Mouse (Mus musculus): Measurements from ENCODE around the gene Gm10226. TPM values are rescaled to one million over a fixed set of nuclear protein-coding genes. Genes with fewer than 3 reads are reported as not detected.
A peak's percentile ranks its signal among the peaks of the same experiment; 100 is the strongest.
"Not testable (repeated sequence)": the region's sequence is repeated elsewhere in the genome, so short reads cannot be mapped to it uniquely, and the experiment has no call there.

The Gm10226 gene
- total RNA-seq, 1 experiment: not detected

DNA sequence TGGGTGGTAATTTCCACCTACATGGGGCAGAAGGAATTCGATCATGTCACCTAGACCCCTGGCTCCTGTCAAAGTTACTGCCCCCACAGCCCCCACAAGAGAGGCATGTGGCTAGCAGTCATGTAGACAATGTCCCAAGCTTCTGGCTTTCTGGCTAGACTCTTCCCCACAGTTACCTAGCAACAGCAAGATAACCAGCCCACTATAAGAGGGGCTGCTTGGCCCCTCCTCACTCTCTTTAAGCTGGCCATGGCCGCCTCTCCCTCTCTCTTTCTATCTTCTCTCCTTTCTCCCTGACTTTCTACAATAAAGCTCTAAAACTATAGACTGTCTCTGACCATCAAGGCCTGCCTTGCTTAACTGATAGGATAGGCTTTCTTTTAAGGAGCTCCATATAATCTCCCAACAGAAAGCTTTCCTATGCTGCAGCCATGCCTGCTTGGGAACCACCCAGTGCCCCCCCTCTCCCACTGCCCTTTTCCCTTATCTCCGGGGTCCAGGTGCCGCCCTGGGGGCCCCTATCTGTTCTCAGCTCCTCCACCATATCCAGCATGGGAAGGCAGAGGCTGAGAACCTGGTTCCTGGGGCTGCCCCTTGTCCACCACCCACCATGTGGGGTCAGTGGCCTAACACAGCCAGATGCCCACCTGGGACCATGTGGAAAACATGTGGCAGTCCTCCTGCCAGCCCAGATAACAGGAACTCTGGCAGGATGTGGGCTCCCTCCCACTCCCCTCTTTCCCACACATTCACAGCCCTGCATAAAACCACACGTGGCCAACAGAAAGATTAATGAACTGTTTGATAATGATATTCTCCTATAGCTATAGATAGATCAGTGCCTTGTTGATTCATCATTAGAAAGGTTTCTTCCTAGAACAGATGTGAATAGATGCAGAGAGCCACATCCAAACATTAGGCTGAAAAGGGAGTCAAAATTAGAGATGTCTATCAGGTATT is 10.9 kb downstream of the Gm10226 start:
- TF ChIP-seq MAFK (IDR thresholded peaks at IDR 0.05; ENCODE audit: insufficient read depth, low read depth, low read length) (no peak), CHD2 (IDR thresholded peaks at IDR 0.05; ENCODE audit: low read depth, low read length) (no peak), HCFC1 (IDR thresholded peaks at IDR 0.05; ENCODE audit: borderline replicate concordance, insufficient read depth, low read length) (no peak), ZNF384 (IDR thresholded peaks at IDR 0.05; ENCODE audit: low read depth, low read length) (no peak), ZC3H11A (IDR thresholded peaks at IDR 0.05; ENCODE audit: borderline replicate concordance, low read depth, low read length) (no peak)
- Histone ChIP-seq H3K9me3 (ENCODE audit: control insufficient read depth, insufficient read depth, low read depth, low read length) (no peaks in the 10 kb centered on the region), H3K36me3 (ENCODE audit: control insufficient read depth, insufficient read depth, low read length, poor library complexity, severe bottlenecking) (no peaks in the 10 kb centered on the region), H3K9ac (ENCODE audit: insufficient read depth, low read depth, low read length, poor library complexity, severe bottlenecking) (no peak overlapping the region), H3K27ac (ENCODE audit: insufficient read depth, low read depth, low read length, poor library complexity, severe bottlenecking) (no peak overlapping the region), H3K4me1 (ENCODE audit: control insufficient read depth in 2 of 2, insufficient read depth in 2 of 2, low read length in 2 of 2, poor library complexity in 1 of 2) (no peaks in the 10 kb centered on the region), H3K4me3 (ENCODE audit: insufficient read depth in 1 of 2, low read depth in 1 of 2, low read length in 2 of 2, poor library complexity in 1 of 2, severe bottlenecking in 1 of 2) (no peak overlapping the region)
- DNase-seq (ENCODE audit: low read depth, low spot score): no peak
- in situ Hi-C loops (cut with MboI; ENCODE audit: low sequenced_read_pairs in 2 of 2, unreplicated experiment in 2 of 2): no loop called here

DNA sequence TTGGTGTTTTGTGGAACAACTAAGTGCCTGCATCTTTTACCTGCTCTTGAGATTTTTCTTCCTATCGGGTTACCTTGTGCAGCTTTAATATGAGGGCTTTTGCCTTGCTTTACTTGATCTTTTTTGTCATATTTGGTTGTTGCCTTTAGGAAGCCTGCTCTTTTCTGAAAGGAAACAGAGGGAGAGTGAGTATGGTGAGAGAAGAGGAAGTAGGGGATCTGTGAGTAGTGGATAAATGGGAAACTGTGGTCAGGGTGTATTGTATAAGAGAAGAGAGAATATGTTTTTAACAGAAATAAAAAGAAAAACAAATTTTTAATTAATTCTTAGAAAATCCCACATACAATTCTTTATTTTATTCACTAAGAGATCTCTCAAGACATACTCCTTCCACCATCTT is 11.8 kb downstream of the Gm10226 start:
- H3K9me3 ChIP-seq (ENCODE audit: control insufficient read depth, insufficient read depth, low read depth, low read length): no peaks in the 10 kb centered on the region
- no peak overlapping the region for H3K9ac ChIP-seq (ENCODE audit: insufficient read depth, low read depth, low read length, poor library complexity, severe bottlenecking)
- H3K36me3 ChIP-seq (ENCODE audit: control insufficient read depth, insufficient read depth, low read length, poor library complexity, severe bottlenecking): no peaks in the 10 kb centered on the region
- no peak overlapping the region for H3K27ac ChIP-seq (ENCODE audit: insufficient read depth, low read depth, low read length, poor library complexity, severe bottlenecking)
- in situ Hi-C loops (cut with MboI; ENCODE audit: low sequenced_read_pairs in 2 of 2, unreplicated experiment in 2 of 2): no loop called here
- DNase-seq (ENCODE audit: low read depth, low spot score): no peak
- no peak overlapping the region for H3K4me3 ChIP-seq (ENCODE audit: insufficient read depth in 1 of 2, low read depth in 1 of 2, low read length in 2 of 2, poor library complexity in 1 of 2, severe bottlenecking in 1 of 2)
- no peak for TF ChIP-seq CHD2 (IDR thresholded peaks at IDR 0.05; ENCODE audit: low read depth, low read length)
- TF ChIP-seq ZNF384 (IDR thresholded peaks at IDR 0.05; ENCODE audit: low read depth, low read length): no peak
- TF ChIP-seq HCFC1 (IDR thresholded peaks at IDR 0.05; ENCODE audit: borderline replicate concordance, insufficient read depth, low read length): no peak
- no peak for TF ChIP-seq ZC3H11A (IDR thresholded peaks at IDR 0.05; ENCODE audit: borderline replicate concordance, low read depth, low read length)
- H3K4me1 ChIP-seq (ENCODE audit: control insufficient read depth in 2 of 2, insufficient read depth in 2 of 2, low read length in 2 of 2, poor library complexity in 1 of 2): no peaks in the 10 kb centered on the region

DNA sequence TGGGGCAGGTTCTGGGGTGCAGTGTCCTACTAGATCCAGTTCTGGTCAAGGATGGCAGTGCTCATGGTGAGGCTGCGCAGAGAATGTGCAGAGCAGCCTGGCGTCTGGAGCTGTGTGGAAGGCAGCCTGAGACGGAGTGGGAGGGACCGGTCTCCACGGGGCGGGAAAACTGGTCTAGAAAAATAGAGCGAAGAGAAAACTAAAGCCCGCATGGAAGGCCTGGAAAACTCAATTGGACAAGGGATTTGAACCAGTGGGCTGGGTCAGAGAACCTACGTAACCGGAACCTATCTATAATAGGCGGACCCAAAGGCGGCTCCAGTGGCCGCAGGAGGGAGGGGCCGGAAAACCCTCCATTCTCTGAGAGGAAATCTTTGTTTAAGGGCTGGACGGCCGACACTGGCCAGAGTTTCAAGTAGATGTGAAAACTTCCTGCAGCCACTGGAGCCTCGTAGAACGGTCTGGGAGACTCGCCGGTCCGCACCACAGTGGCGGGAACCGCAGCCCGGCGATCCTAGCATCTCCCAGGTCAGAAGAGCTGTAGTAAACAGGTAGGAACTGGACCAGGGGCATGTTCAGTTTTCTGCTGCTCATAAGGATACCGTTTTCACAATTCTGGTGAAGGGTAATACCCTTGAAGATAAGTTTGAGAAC is 15.8 kb downstream of the Gm10226 start, which contains the start of gene Zfp760:
Zfp760 (plus strand) TSS at position 399 of the 654 bp plus-strand sequence.
- H3K9ac ChIP-seq (ENCODE audit: insufficient read depth, low read depth, low read length, poor library complexity, severe bottlenecking): peak within 1 kb of the TSS; percentile 83
- peak within 1 kb of the TSS; percentile 58 for H3K27ac ChIP-seq (ENCODE audit: insufficient read depth, low read depth, low read length, poor library complexity, severe bottlenecking)
- TF ChIP-seq CHD2 (IDR thresholded peaks at IDR 0.05; ENCODE audit: low read depth, low read length) (no peak), MAFK (IDR thresholded peaks at IDR 0.05; ENCODE audit: insufficient read depth, low read depth, low read length) (no peak), ZC3H11A (IDR thresholded peaks at IDR 0.05; ENCODE audit: borderline replicate concordance, low read depth, low read length) (no peak), ZNF384 (IDR thresholded peaks at IDR 0.05; ENCODE audit: low read depth, low read length) (no peak), HCFC1 (IDR thresholded peaks at IDR 0.05; ENCODE audit: borderline replicate concordance, insufficient read depth, low read length) (no peak)
- peak; percentile 92 for DNase-seq (ENCODE audit: low read depth, low spot score)
- H3K9me3 ChIP-seq (ENCODE audit: control insufficient read depth, insufficient read depth, low read depth, low read length): no peaks in the 10 kb centered on the region
- in situ Hi-C loops (cut with MboI; ENCODE audit: low sequenced_read_pairs in 2 of 2, unreplicated experiment in 2 of 2): no loop called here
- peak within 1 kb of the TSS; percentile 70 to 97 for H3K4me3 ChIP-seq (ENCODE audit: insufficient read depth in 1 of 2, low read depth in 1 of 2, low read length in 2 of 2, poor library complexity in 1 of 2, severe bottlenecking in 1 of 2)
- no peaks in the 10 kb centered on the region for H3K4me1 ChIP-seq (ENCODE audit: control insufficient read depth in 2 of 2, insufficient read depth in 2 of 2, low read length in 2 of 2, poor library complexity in 1 of 2)
- no peaks in the 10 kb centered on the region for H3K36me3 ChIP-seq (ENCODE audit: control insufficient read depth, insufficient read depth, low read length, poor library complexity, severe bottlenecking)

DNA sequence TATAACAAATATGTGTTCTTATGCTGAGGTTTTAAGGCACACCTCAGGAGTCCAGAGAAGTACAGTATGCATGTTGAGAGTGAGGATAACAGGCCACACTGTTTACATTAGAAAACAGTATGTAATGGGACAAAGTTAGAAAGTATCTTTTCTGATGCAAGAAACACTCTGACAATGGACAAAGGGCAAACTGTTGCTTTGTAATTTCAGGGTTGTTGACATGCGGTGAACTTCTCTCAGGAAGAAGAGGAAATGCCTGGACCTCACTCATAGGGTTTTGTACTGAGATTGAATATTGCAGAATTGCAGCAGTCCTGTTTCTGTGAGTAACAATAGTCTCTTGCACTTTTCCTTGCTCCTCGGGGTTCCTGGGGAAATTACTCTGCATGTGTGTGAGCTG is 16.7 kb downstream of the Gm10226 start:
- in situ Hi-C loops (cut with MboI; ENCODE audit: low sequenced_read_pairs in 2 of 2, unreplicated experiment in 2 of 2): no loop called here
- Histone ChIP-seq H3K27ac (ENCODE audit: insufficient read depth, low read depth, low read length, poor library complexity, severe bottlenecking) (no peak overlapping the region), H3K4me3 (ENCODE audit: insufficient read depth in 1 of 2, low read depth in 1 of 2, low read length in 2 of 2, poor library complexity in 1 of 2, severe bottlenecking in 1 of 2) (peak overlapping the region; percentile 23 to 97; a peak in 3 of 4 replicates), H3K9me3 (ENCODE audit: control insufficient read depth, insufficient read depth, low read depth, low read length) (no peaks in the 10 kb centered on the region), H3K36me3 (ENCODE audit: control insufficient read depth, insufficient read depth, low read length, poor library complexity, severe bottlenecking) (no peaks in the 10 kb centered on the region), H3K4me1 (ENCODE audit: control insufficient read depth in 2 of 2, insufficient read depth in 2 of 2, low read length in 2 of 2, poor library complexity in 1 of 2) (no peaks in the 10 kb centered on the region), H3K9ac (ENCODE audit: insufficient read depth, low read depth, low read length, poor library complexity, severe bottlenecking) (no peak overlapping the region; the same call in 1 of the 2 replicates)
- no peak for DNase-seq (ENCODE audit: low read depth, low spot score)
- TF ChIP-seq ZC3H11A (IDR thresholded peaks at IDR 0.05; ENCODE audit: borderline replicate concordance, low read depth, low read length): no peak
- TF ChIP-seq HCFC1 (IDR thresholded peaks at IDR 0.05; ENCODE audit: borderline replicate concordance, insufficient read depth, low read length): no peak
- TF ChIP-seq ZNF384 (IDR thresholded peaks at IDR 0.05; ENCODE audit: low read depth, low read length): no peak
- TF ChIP-seq CHD2 (IDR thresholded peaks at IDR 0.05; ENCODE audit: low read depth, low read length): no peak

DNA sequence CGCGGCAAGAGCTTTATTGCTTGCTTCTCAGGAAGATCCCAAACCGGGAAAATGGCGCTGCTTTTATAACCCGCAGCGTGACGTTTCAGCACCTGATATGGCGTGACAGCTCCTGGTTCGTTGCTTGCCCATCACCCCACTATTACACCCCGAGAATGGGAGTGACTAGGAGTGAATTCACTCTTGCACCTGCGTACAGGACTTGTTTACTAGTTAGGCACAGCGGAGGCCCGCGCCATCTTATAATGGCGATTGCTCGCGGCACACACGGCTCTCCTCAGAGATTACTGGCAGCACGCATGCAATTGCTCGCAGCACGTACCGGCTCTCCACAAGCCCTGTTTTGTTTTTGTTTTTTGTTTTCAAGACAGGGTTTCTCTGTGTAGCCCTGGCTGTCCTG is 38.8 kb downstream of the Gm10226 start, which contains the start of gene Zfp229:
Zfp229 (plus strand) TSS at position 301 of the 400 bp plus-strand sequence.
- peak within 1 kb of the TSS; percentile 81 for H3K9ac ChIP-seq (ENCODE audit: insufficient read depth, low read depth, low read length, poor library complexity, severe bottlenecking)
- DNase-seq (ENCODE audit: low read depth, low spot score); H3K4me1 ChIP-seq (ENCODE audit: control insufficient read depth in 2 of 2, insufficient read depth in 2 of 2, low read length in 2 of 2, poor library complexity in 1 of 2); H3K9me3 ChIP-seq (ENCODE audit: control insufficient read depth, insufficient read depth, low read depth, low read length); H3K36me3 ChIP-seq (ENCODE audit: control insufficient read depth, insufficient read depth, low read length, poor library complexity, severe bottlenecking); in situ Hi-C loops (cut with MboI; ENCODE audit: low sequenced_read_pairs in 2 of 2, unreplicated experiment in 2 of 2): not testable (repeated sequence)
- peak within 1 kb of the TSS; percentile 77 to 83 for H3K4me3 ChIP-seq (ENCODE audit: insufficient read depth in 1 of 2, low read depth in 1 of 2, low read length in 2 of 2, poor library complexity in 1 of 2, severe bottlenecking in 1 of 2)
- H3K27ac ChIP-seq (ENCODE audit: insufficient read depth, low read depth, low read length, poor library complexity, severe bottlenecking): peak within 1 kb of the TSS; percentile 71
